Mouse (Mus musculus) mouse trophoblast stem cell (cell line): ENCODE results near the gene Ipo11.
"Not testable (repeated sequence)": the region's sequence is repeated elsewhere in the genome, so short reads cannot be mapped to it uniquely, and the experiment has no call there.

Experiments
- in situ Hi-C, 2 experiments: fragments of 300-500 bp; cut with MseI, MboI; formaldehyde crosslinking; loops; 2 replicates in 1 of 2; 3 replicates in 1 of 2; pipeline ENCODE4 v1.15.1; 2025

The Ipo11 gene

GRCm38 (mm10) chr13:106936256-106937137 is at the start of gene Ipo11:
Ipo11 (minus strand) TSS chr13:106936958.
- in situ Hi-C loops: no loop called here

- in situ Hi-C loops: no loop called here
These were observed 24.7 kb upstream of the Ipo11 start for GRCm38 (mm10) chr13:106961496-106961895.

- in situ Hi-C loops: no loop called here
These were observed 23.8 kb upstream of the Ipo11 start for GRCm38 (mm10) chr13:106960557-106960956.

DNA sequence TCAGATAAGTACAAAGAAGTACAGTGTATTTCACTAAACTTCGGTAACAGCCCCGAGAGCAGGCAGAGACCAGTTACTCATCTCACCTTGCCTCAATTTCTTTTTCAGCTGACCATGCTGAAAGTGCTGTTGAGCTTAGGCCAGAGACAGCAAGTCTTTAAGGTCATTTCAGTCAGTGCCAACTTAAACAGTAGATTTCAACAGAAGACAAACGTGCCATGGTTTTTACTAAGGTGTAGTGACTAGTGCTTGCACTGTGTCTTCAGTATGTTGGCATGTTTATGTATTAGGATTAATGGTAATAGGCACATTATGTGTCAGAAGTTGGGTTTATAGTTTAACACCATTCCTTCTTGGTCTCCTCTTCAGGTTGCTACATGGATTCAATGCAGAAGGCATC is 21.5 kb upstream of the Ipo11 start:
- in situ Hi-C loops: no loop called here

GRCm38 (mm10) chr13:106957554-106957953 is 20.8 kb upstream of the Ipo11 start:
- in situ Hi-C loops: no loop called here

DNA sequence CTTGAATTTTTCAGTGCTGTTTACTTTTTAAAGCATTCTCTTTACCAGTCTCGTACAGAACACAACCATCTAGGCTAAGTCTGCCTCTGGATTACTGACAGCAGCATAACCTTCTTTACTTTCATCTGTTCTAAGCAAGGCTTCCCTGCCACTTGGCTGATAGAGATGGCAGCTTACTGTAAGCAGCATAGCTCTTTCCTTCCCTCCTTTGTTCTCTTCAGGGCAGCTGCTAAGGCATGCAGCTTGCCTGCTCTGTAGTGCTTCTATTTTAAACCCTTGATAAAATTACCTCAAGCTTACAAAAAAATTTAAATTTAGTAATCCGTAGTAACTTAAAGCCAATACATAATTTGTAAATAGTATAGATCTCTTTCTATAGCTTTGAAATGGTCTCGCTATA is 18.1 kb upstream of the Ipo11 start:
- in situ Hi-C loops: no loop called here

GRCm38 (mm10) chr13:106947583-106947982 is 10.8 kb upstream of the Ipo11 start:
- in situ Hi-C loops: no loop called here

GRCm38 (mm10) chr13:106946594-106947540 is 10.1 kb upstream of the Ipo11 start, which contains the start of gene Dimt1:
Dimt1 (plus strand) TSS chr13:106947127.
- in situ Hi-C loops: no loop called here

GRCm38 (mm10) chr13:106945518-106945917 is 8.8 kb upstream of the Ipo11 start:
- in situ Hi-C loops: no loop called here

DNA sequence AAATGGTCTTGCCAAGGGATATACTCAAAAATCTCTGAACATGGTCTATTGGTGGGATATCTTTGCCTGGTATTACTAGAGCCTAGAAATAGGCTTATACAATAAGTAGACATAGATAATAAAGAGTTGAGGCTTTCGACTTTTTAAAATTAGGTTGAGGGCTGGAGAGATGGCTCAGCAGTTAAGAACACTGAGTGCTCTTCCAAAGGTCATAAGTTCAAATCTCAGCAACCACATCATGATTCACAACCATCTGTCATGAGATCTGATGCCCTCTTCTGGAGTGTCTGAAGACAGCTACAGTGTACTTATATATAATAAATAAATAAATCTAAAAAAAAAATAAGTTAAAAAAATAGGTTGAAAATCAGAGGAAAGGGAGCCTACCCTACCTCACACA is 6.0 kb upstream of the Ipo11 start:
- in situ Hi-C loops: no loop called here

DNA sequence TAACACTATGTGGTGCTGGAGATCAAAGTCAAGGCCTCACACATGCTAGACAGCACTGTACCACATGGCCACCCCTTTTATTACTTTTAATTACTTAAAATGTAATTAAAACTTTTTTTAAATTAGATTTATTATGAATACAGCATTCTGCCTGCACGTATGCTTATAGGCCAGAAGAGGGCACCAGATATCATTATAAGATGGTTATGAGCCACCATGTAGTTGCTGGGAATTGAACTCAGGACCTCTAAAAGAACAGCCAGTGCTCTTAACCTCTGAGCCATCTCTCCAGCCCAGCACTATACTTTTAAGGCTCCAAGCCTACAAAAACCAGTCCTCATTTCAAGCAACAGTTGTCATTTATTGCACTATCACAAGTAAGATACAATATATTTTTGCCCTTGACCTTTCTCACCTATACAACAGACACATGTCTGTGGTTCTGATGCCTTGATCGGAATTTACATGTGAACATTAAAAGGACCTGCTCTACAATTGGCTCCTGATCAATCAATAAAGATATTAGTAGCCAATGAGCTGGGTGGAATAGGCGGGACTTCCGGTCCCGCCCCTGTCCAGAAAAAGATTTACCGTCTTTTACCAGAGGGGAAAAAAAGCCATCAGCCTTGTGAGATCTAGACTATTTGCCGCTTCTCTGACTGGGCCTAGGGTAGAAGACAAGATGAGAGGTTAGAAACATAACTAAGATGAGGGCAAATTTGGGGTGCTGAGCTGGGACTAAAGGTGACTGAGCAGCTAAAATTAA is 4.6 kb upstream of the Ipo11 start:
- in situ Hi-C loops: no loop called here

DNA sequence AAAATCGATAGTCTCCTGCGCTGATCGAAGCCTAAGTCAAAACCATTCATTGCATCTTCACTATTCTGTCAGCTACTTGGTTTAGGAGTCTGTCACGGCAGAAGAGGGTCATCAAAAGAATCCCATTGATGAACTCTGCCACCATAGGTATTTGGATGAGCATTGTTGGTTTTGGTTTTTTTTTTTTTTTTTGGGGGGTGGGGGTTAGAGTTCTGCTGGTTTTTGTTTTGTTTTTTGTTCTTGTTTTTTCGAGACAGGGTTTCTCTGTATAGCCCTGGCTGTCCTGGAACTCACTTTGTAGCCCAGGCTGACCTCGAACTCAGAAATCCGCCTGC is 347 bp upstream of the Ipo11 start:
- in situ Hi-C loops: no loop called here

- in situ Hi-C loops: no loop called here
These were observed 895 bp downstream of the Ipo11 start for GRCm38 (mm10) chr13:106935871-106936255.

DNA sequence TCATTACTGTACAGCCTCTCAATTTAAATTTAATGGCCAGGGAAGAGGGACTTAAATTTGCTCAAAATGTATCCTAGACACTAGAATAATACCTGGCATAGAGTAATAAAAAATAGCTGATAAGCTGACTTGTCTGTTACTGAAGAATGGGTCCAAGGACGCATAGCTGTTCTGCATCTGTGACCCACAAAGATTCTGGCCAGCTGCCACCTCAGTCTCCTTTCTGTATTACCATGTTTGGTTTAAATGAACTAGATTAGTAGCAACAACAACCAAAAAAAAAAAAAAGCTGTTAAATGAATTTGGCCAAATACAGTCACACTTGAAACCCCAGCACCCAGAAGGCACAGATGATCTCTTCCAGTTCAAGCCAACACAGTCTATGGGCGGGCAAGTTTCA is 7.6 kb downstream of the Ipo11 start:
- in situ Hi-C loops: no loop called here

DNA sequence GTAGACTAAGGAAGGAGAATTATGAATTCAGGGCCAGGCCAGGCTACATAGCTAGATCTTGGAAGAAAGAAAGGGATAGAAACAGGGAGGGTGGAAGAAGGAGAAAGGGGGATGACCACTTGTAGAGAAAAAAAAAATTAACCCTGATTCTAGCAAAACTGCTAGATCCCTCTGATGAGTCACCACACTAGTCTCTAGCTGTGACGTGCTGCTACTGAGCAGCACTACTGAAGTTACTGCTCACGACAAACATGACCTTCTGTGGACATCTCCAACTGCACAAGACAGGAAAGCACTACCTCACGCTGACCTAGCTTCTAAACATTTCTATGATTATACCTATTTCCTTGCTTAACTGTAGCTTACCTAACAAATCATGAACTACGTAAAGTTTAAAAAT is 8.5 kb downstream of the Ipo11 start:
- in situ Hi-C loops: no loop called here

DNA sequence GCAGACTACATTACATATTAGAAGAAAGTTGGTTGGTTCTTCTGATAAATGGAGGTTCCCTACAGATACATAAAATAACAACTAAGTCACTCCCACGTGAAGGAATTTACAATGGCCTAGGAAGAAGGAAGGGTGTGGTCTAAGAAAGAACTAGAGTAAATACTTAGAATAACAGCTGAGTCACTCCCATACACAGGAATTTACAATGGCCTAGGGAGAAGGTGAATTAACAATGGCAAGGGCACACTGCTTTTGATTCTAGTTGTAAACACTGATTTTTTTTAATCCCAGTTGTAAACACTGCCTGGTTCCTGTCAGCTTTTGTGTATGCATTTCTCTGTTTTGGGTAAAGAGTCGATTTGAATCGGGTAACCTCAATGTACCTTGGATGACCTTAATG is 10.8 kb downstream of the Ipo11 start:
- in situ Hi-C loops: not testable (repeated sequence)

GRCm38 (mm10) chr13:106918322-106919050 is 18.3 kb downstream of the Ipo11 start:
- in situ Hi-C loops: no loop called here

DNA sequence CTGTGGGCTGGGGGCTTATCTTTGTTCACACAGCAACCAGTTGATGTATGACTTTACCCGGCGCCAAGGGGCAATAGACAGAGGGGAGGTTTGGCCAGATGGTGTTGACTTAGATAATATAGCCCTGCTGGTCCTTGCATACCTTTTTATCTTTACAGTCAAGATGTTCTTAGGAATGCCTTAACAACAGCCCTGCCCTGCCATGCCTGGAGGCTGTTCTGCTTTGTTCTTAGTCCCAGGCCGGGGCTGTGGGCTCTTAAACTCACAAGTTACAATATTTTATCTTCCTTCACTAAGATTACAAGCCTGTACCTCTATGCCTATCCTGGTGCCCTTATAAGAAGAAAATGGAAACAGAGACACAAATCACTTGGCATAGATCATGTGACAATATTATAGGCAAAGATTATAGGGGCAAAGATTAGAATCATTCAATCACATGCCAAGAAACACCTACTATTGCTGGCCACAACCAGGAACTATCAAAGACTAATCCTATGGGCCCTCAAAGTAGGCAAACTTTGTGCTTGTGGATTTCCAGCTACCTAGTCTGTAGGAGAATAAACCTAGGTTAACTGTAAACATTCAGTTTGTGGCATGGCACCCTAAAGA is 23.5 kb downstream of the Ipo11 start:
- in situ Hi-C loops: no loop called here

DNA sequence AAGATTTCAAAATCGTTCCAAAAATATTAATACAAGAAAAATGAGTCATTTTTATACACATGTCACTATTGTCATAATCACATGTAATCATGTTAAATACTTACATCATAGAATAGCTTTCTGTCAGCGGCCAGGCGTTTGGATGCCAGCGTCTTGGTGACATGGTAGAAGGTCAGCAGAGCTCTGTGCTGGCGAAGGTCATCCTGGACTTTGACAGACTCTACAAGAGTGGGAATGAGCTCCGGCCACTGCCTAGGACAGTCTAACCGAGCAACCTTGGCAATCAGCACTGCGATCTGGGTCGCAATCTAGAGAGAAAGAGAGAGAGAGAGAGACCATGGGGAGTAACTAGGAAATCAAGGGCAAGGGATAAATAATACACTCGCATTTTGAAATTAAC is 26.7 kb downstream of the Ipo11 start:
- in situ Hi-C loops: no loop called here

GRCm38 (mm10) chr13:106907273-106907672 is 29.5 kb downstream of the Ipo11 start:
- in situ Hi-C loops: no loop called here

DNA sequence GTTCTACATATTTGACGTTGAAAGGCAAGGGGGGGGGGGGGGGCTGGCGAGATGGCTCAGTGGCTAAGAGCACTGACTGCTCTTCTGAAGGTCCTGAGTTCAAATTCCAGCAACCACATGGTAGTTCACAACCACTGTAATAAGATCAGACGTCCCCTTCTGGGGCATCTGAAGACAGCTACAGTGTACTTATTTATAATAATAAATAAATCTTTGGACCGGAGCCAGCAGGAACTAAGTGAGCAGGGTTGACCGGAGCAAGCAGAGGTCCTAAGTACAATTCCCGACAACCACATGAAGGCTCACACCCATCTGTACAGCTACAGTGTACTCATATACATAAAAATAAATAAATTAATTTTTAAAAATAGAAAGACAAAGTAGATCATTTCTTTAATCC is 31.6 kb downstream of the Ipo11 start:
- in situ Hi-C loops: not testable (repeated sequence)
